Mouse (Mus musculus) cortical plate, adult 2 months (tissue): Measurements from ENCODE around the gene Prlhr. TPM values are rescaled to one million over a fixed set of nuclear protein-coding genes. Genes with fewer than 3 reads are reported as not detected.

Source experiments
- H3K27ac ChIP-seq: fragments of 200-500 bp; 2 replicates; pipeline ENCODE4 v1.5.1; 2012; ENCODE audit warnings: low read length, control low read depth, inconsistent platforms; ENCODE audit not compliant: insufficient read depth
- H3K4me1 ChIP-seq: fragments of 200-500 bp; 2 replicates; pipeline ENCODE4 v1.6.1; 2011; ENCODE audit warnings: low read length; ENCODE audit not compliant: control insufficient read depth, insufficient read depth
- H3K4me3 ChIP-seq: fragments of 200-500 bp; 2 replicates; pipeline ENCODE4 v1.5.1; 2011; ENCODE audit warnings: mild to moderate bottlenecking, low read length, control low read depth; ENCODE audit not compliant: insufficient read depth
- CTCF ChIP-seq: fragments of 200-500 bp; IDR thresholded peaks from 2 replicates; pipeline ENCODE4 v1.5.1; 2011; ENCODE audit warnings: mild to moderate bottlenecking, control low read depth, low read length; ENCODE audit not compliant: insufficient read depth; ENCODE audit errors: extremely low read depth
- POLR2A ChIP-seq: fragments of 200-500 bp; IDR thresholded peaks from 2 replicates; pipeline ENCODE4 v1.6.1; 2011; ENCODE audit warnings: mild to moderate bottlenecking, low read length, control low read depth; ENCODE audit not compliant: insufficient read depth; ENCODE audit errors: extremely low read depth
- polyA plus RNA-seq: library from polyadenylated mRNA; depleted of rRNA; stranded (reverse); fragments of >200 nt; gene quantifications from 2 replicates; pipeline ENCODE4 v1.2.3, GENCODE M21; 2012; rRNA removed

The Prlhr gene
- 0.06 TPM in 1 of 2 replicates, not detected in the other for polyA plus RNA-seq

- no peak within 1 kb of the TSS for H3K4me3 ChIP-seq
- H3K4me1 ChIP-seq, result peaks cover 3% of the 10 kb centered on the region; the same call in 1 of the 2 replicates
- TF ChIP-seq CTCF, result no peak
- TF ChIP-seq POLR2A, result no peak
- H3K27ac ChIP-seq, result no peak within 1 kb of the TSS
Measured at GRCm38 (mm10) chr19:60468254-60468762, at the start of gene Prlhr. Gene Prlhr (minus strand): TSS chr19:60468304.

- TF ChIP-seq CTCF (no peak), POLR2A (no peak)
- Histone ChIP-seq H3K27ac (no peak overlapping the region), H3K4me1 (no peaks in the 10 kb centered on the region), H3K4me3 (no peak overlapping the region)
Measured at GRCm38 (mm10) chr19:60515064-60515463, 47.0 kb upstream of the Prlhr start.

- Histone ChIP-seq H3K4me3 (no peak overlapping the region), H3K27ac (no peak overlapping the region), H3K4me1 (no peaks in the 10 kb centered on the region)
- peak; percentile 59 for TF ChIP-seq CTCF
- TF ChIP-seq POLR2A, result no peak
Measured at GRCm38 (mm10) chr19:60513431-60513830, 45.3 kb upstream of the Prlhr start.

- TF ChIP-seq POLR2A (no peak), CTCF (no peak)
Measured at GRCm38 (mm10) chr19:60500209-60500608, 32.1 kb upstream of the Prlhr start.

GRCm38 (mm10) chr19:60497171-60497570, 29.1 kb upstream of the Prlhr start:
- Histone ChIP-seq H3K4me1 (no peaks in the 10 kb centered on the region), H3K4me3 (no peak overlapping the region), H3K27ac (no peak overlapping the region)
- TF ChIP-seq POLR2A (no peak), CTCF (no peak)

More at GRCm38 (mm10) chr19:60500209-60500608, 32.1 kb upstream of the Prlhr start:
- Histone ChIP-seq H3K4me3 (no peak overlapping the region), H3K27ac (no peak overlapping the region), H3K4me1 (no peaks in the 10 kb centered on the region)

- Histone ChIP-seq H3K4me1 (no peaks in the 10 kb centered on the region), H3K4me3 (no peak overlapping the region), H3K27ac (no peak overlapping the region)
- TF ChIP-seq POLR2A, result no peak
- TF ChIP-seq CTCF, result no peak
Measured at GRCm38 (mm10) chr19:60495772-60496171, 27.7 kb upstream of the Prlhr start.

- Histone ChIP-seq H3K4me3 (no peak overlapping the region), H3K4me1 (no peaks in the 10 kb centered on the region), H3K27ac (no peak overlapping the region)
- no peak for TF ChIP-seq CTCF
- TF ChIP-seq POLR2A, result no peak
Measured at GRCm38 (mm10) chr19:60489566-60489965, 21.5 kb upstream of the Prlhr start.

GRCm38 (mm10) chr19:60485261-60485660, 17.2 kb upstream of the Prlhr start:
- TF ChIP-seq CTCF (no peak), POLR2A (no peak)
- Histone ChIP-seq H3K27ac (no peak overlapping the region), H3K4me3 (no peak overlapping the region), H3K4me1 (no peaks in the 10 kb centered on the region)

- H3K4me3 ChIP-seq, result no peak overlapping the region
- no peaks in the 10 kb centered on the region for H3K4me1 ChIP-seq
- H3K27ac ChIP-seq, result no peak overlapping the region
- TF ChIP-seq POLR2A (no peak), CTCF (no peak)
Measured at GRCm38 (mm10) chr19:60478859-60479258, 10.8 kb upstream of the Prlhr start.

GRCm38 (mm10) chr19:60477788-60478187, 9.7 kb upstream of the Prlhr start:
- no peak overlapping the region for H3K27ac ChIP-seq
- no peak for TF ChIP-seq POLR2A
- no peaks in the 10 kb centered on the region for H3K4me1 ChIP-seq
- H3K4me3 ChIP-seq, result no peak overlapping the region

GRCm38 (mm10) chr19:60468846-60469245, 742 bp upstream of the Prlhr start:
- H3K4me1 ChIP-seq, result peaks cover 3% of the 10 kb centered on the region; the same call in 1 of the 2 replicates
- TF ChIP-seq CTCF, result no peak
- TF ChIP-seq POLR2A, result no peak
- no peak overlapping the region for H3K4me3 ChIP-seq
- H3K27ac ChIP-seq, result no peak overlapping the region

GRCm38 (mm10) chr19:60467588-60468007, 506 bp downstream of the Prlhr start:
- H3K4me3 ChIP-seq, result no peak overlapping the region
- H3K27ac ChIP-seq, result no peak overlapping the region
- TF ChIP-seq POLR2A (no peak), CTCF (no peak)
- H3K4me1 ChIP-seq, result peaks cover 3% of the 10 kb centered on the region; the same call in 1 of the 2 replicates
